Mouse (Mus musculus) midbrain, embryonic 12.5 days (tissue): ENCODE measurements at regions not wholly inside any gene's neighbourhood (a gene's known extent, or its start where the extent isn't known, plus 50 kb on each side); places are given as distances from the start of the nearest gene placed in this dataset.

Source experiments
- ATAC-seq: fragments of 200-750 bp; cut with Nextera tagmentation; 2 replicates; pipeline ENCODE4 v1.8.0; 2017; ENCODE audit warnings: low read depth, moderate TSS enrichment, moderate library complexity; ENCODE audit not compliant: low FRiP score
- H3K27ac ChIP-seq: fragments of 300-500 bp; sonication (generic); replicated peaks from 2 replicates; pipeline ENCODE4 v1.5.1; 2016; ENCODE audit warnings: mild to moderate bottlenecking
- H3K27me3 ChIP-seq: fragments of 300-500 bp; sonication (generic); 2 replicates; pipeline ENCODE4 v1.6.1; 2016; ENCODE audit warnings: mild to moderate bottlenecking
- H3K36me3 ChIP-seq: fragments of 300-500 bp; sonication (generic); 2 replicates; pipeline ENCODE4 v1.6.1; 2016
- H3K4me1 ChIP-seq: fragments of 300-500 bp; sonication (generic); 2 replicates; pipeline ENCODE4 v1.6.1; 2016
- H3K4me2 ChIP-seq: fragments of 300-500 bp; sonication (generic); replicated peaks from 2 replicates; pipeline ENCODE4 v1.6.1; 2016; ENCODE audit warnings: mild to moderate bottlenecking, moderate library complexity
- H3K4me3 ChIP-seq: fragments of 300-500 bp; sonication (generic); 2 replicates; pipeline ENCODE4 v1.5.1; 2016; ENCODE audit warnings: mild to moderate bottlenecking
- H3K9ac ChIP-seq: fragments of 300-500 bp; sonication (generic); replicated peaks from 2 replicates; pipeline ENCODE4 v1.6.1; 2016; ENCODE audit warnings: mild to moderate bottlenecking, moderate library complexity
- H3K9me3 ChIP-seq: fragments of 300-500 bp; sonication (generic); 2 replicates; pipeline ENCODE4 v1.6.1; 2016; ENCODE audit warnings: mild to moderate bottlenecking
- WGBS: fragments of 180-500 bp; shearing (Covaris S2); methylation state at CpG from one replicate; pipeline ENCODE4 v1.1.7; 2016; 5-methylcytosine and 5-hydroxymethylcytosine counted together

GRCm38 (mm10) chr13:52042867-52043266 is 196.4 kb downstream of the Gadd45g start:
- no peak for ATAC-seq
- H3K9ac ChIP-seq: no peak overlapping the region
- H3K27me3 ChIP-seq: peaks cover 6% of the 10 kb centered on the region; the same call in 1 of the 2 replicates
- peaks cover 11% of the 10 kb centered on the region; the same call in 1 of the 2 replicates for H3K4me1 ChIP-seq
- no peak overlapping the region for H3K4me2 ChIP-seq
- WGBS: 88% methylated on average over 3 of the region's 3 CpGs
- H3K4me3 ChIP-seq: no peak overlapping the region
- H3K36me3 ChIP-seq: no peaks in the 10 kb centered on the region
- no peak overlapping the region for H3K27ac ChIP-seq
- H3K9me3 ChIP-seq: no peaks in the 10 kb centered on the region

GRCm38 (mm10) chr13:52043916-52044315 is 197.4 kb downstream of the Gadd45g start:
- no peak overlapping the region for H3K4me3 ChIP-seq
- peaks cover 12% of the 10 kb centered on the region; the same call in 1 of the 2 replicates for H3K4me1 ChIP-seq
- H3K27ac ChIP-seq: no peak overlapping the region
- H3K9ac ChIP-seq: no peak overlapping the region
- no peak for ATAC-seq
- H3K4me2 ChIP-seq: no peak overlapping the region
- WGBS: 79% methylated on average over 3 of the region's 3 CpGs
- no peaks in the 10 kb centered on the region for H3K36me3 ChIP-seq
- H3K27me3 ChIP-seq: peaks cover 4% of the 10 kb centered on the region
- no peaks in the 10 kb centered on the region for H3K9me3 ChIP-seq

GRCm38 (mm10) chr13:52045349-52045748 is 198.9 kb downstream of the Gadd45g start:
- no peak overlapping the region for H3K27ac ChIP-seq
- H3K27me3 ChIP-seq: peaks cover 4% of the 10 kb centered on the region; the same call in 1 of the 2 replicates
- H3K4me3 ChIP-seq: no peak overlapping the region
- 0 out of 2 replicates have a peak, but pooled peaks cover 5% of the 10 kb centered on the region for H3K9me3 ChIP-seq
- no peaks in the 10 kb centered on the region for H3K36me3 ChIP-seq
- H3K9ac ChIP-seq: no peak overlapping the region
- no peak for ATAC-seq
- H3K4me2 ChIP-seq: no peak overlapping the region
- H3K4me1 ChIP-seq: peaks cover 12% of the 10 kb centered on the region; the same call in 1 of the 2 replicates
- WGBS: 84% methylated on average over 3 of the region's 3 CpGs

GRCm38 (mm10) chr13:52046020-52046419 is 199.5 kb downstream of the Gadd45g start:
- Histone ChIP-seq H3K9me3 (0 out of 2 replicates have a peak, but pooled peaks cover 5% of the 10 kb centered on the region), H3K4me3 (no peak overlapping the region), H3K36me3 (no peaks in the 10 kb centered on the region), H3K27me3 (peaks cover 4% of the 10 kb centered on the region; the same call in 1 of the 2 replicates), H3K4me1 (peaks cover 12% of the 10 kb centered on the region; the same call in 1 of the 2 replicates), H3K4me2 (no peak overlapping the region), H3K27ac (no peak overlapping the region), H3K9ac (no peak overlapping the region)
- no peak for ATAC-seq
- WGBS: 70% methylated on average over 5 of the region's 5 CpGs

- Histone ChIP-seq H3K27ac (no peak overlapping the region), H3K4me2 (no peak overlapping the region), H3K4me1 (peaks cover 12% of the 10 kb centered on the region; the same call in 1 of the 2 replicates), H3K9ac (no peak overlapping the region), H3K27me3 (peaks cover 4% of the 10 kb centered on the region; the same call in 1 of the 2 replicates), H3K36me3 (no peaks in the 10 kb centered on the region), H3K9me3 (0 out of 2 replicates have a peak, but pooled peaks cover 5% of the 10 kb centered on the region), H3K4me3 (no peak overlapping the region)
- ATAC-seq: no peak
- WGBS: 81% methylated on average over 11 of the region's 11 CpGs
Measured at GRCm38 (mm10) chr13:52046700-52047099, 200.2 kb downstream of the Gadd45g start.

- H3K4me3 ChIP-seq: no peak overlapping the region
- H3K4me2 ChIP-seq: no peak overlapping the region
- H3K4me1 ChIP-seq: peaks cover 12% of the 10 kb centered on the region; the same call in 1 of the 2 replicates
- H3K9me3 ChIP-seq: 0 out of 2 replicates have a peak, but pooled peaks cover 5% of the 10 kb centered on the region
- WGBS: 70% methylated on average over 6 of the region's 6 CpGs
- no peaks in the 10 kb centered on the region for H3K36me3 ChIP-seq
- H3K9ac ChIP-seq: no peak overlapping the region
- ATAC-seq: no peak
- peaks cover 4% of the 10 kb centered on the region; the same call in 1 of the 2 replicates for H3K27me3 ChIP-seq
- no peak overlapping the region for H3K27ac ChIP-seq
Measured at GRCm38 (mm10) chr13:52047937-52048336, 201.5 kb downstream of the Gadd45g start.

GRCm38 (mm10) chr13:52048777-52049176 is 202.3 kb downstream of the Gadd45g start:
- no peak overlapping the region for H3K4me2 ChIP-seq
- H3K27me3 ChIP-seq: peaks cover 4% of the 10 kb centered on the region; the same call in 1 of the 2 replicates
- no peak overlapping the region for H3K9ac ChIP-seq
- peaks cover 12% of the 10 kb centered on the region; the same call in 1 of the 2 replicates for H3K4me1 ChIP-seq
- H3K4me3 ChIP-seq: no peak overlapping the region
- ATAC-seq: no peak
- H3K36me3 ChIP-seq: no peaks in the 10 kb centered on the region
- H3K9me3 ChIP-seq: 0 out of 2 replicates have a peak, but pooled peaks cover 5% of the 10 kb centered on the region
- WGBS: 85% methylated on average over 3 of the region's 3 CpGs
- H3K27ac ChIP-seq: no peak overlapping the region

GRCm38 (mm10) chr13:52049249-52049648 is 202.8 kb downstream of the Gadd45g start:
- ATAC-seq: no peak
- no peak overlapping the region for H3K9ac ChIP-seq
- H3K9me3 ChIP-seq: 0 out of 2 replicates have a peak, but pooled peaks cover 5% of the 10 kb centered on the region
- H3K4me3 ChIP-seq: no peak overlapping the region
- WGBS: 100% methylated on average over 2 of the region's 2 CpGs
- H3K27me3 ChIP-seq: peaks cover 4% of the 10 kb centered on the region; the same call in 1 of the 2 replicates
- peaks cover 12% of the 10 kb centered on the region; the same call in 1 of the 2 replicates for H3K4me1 ChIP-seq
- no peak overlapping the region for H3K27ac ChIP-seq
- no peak overlapping the region for H3K4me2 ChIP-seq
- H3K36me3 ChIP-seq: no peaks in the 10 kb centered on the region

GRCm38 (mm10) chr13:52055741-52056140 is 209.3 kb downstream of the Gadd45g start:
- no peaks in the 10 kb centered on the region for H3K4me1 ChIP-seq
- no peak for ATAC-seq
- H3K4me3 ChIP-seq: no peak overlapping the region
- no peaks in the 10 kb centered on the region for H3K27me3 ChIP-seq
- no peak overlapping the region for H3K4me2 ChIP-seq
- no peaks in the 10 kb centered on the region for H3K9me3 ChIP-seq
- H3K9ac ChIP-seq: no peak overlapping the region
- H3K27ac ChIP-seq: no peak overlapping the region
- H3K36me3 ChIP-seq: no peaks in the 10 kb centered on the region
- WGBS: 92% methylated on average over 8 of the region's 8 CpGs

- Histone ChIP-seq H3K4me3 (no peak overlapping the region), H3K27ac (no peak overlapping the region), H3K27me3 (no peaks in the 10 kb centered on the region), H3K4me2 (no peak overlapping the region), H3K36me3 (no peaks in the 10 kb centered on the region), H3K4me1 (no peaks in the 10 kb centered on the region), H3K9me3 (no peaks in the 10 kb centered on the region), H3K9ac (no peak overlapping the region)
- 88% methylated on average over 10 of the region's 10 CpGs for WGBS
- ATAC-seq: no peak
Measured at GRCm38 (mm10) chr13:52057456-52057855, 211.0 kb downstream of the Gadd45g start.

GRCm38 (mm10) chr13:52059756-52060417 is 213.4 kb downstream of the Gadd45g start:
- 89% methylated on average over 22 of the region's 22 CpGs for WGBS
- no peak for ATAC-seq
- no peak overlapping the region for H3K4me2 ChIP-seq

GRCm38 (mm10) chr13:52060418-52060870 is 214.0 kb downstream of the Gadd45g start:
- H3K27me3 ChIP-seq: no peaks in the 10 kb centered on the region
- no peak for ATAC-seq
- H3K4me1 ChIP-seq: no peaks in the 10 kb centered on the region
- no peak overlapping the region for H3K4me3 ChIP-seq
- H3K4me2 ChIP-seq: no peak overlapping the region
- no peak overlapping the region for H3K27ac ChIP-seq
- no peak overlapping the region for H3K9ac ChIP-seq
- H3K9me3 ChIP-seq: no peaks in the 10 kb centered on the region
- no peaks in the 10 kb centered on the region for H3K36me3 ChIP-seq
- WGBS: 67% methylated on average over 10 of the region's 10 CpGs

More at GRCm38 (mm10) chr13:52059756-52060417, 213.4 kb downstream of the Gadd45g start:
- Histone ChIP-seq H3K27ac (no peak overlapping the region), H3K9ac (no peak overlapping the region), H3K4me1 (no peaks in the 10 kb centered on the region), H3K4me3 (no peak overlapping the region), H3K36me3 (no peaks in the 10 kb centered on the region), H3K27me3 (no peaks in the 10 kb centered on the region), H3K9me3 (no peaks in the 10 kb centered on the region)
